Mouse (Mus musculus): ENCODE results near the gene Tctex1d2.

Tctex1d2 gene

DNA sequence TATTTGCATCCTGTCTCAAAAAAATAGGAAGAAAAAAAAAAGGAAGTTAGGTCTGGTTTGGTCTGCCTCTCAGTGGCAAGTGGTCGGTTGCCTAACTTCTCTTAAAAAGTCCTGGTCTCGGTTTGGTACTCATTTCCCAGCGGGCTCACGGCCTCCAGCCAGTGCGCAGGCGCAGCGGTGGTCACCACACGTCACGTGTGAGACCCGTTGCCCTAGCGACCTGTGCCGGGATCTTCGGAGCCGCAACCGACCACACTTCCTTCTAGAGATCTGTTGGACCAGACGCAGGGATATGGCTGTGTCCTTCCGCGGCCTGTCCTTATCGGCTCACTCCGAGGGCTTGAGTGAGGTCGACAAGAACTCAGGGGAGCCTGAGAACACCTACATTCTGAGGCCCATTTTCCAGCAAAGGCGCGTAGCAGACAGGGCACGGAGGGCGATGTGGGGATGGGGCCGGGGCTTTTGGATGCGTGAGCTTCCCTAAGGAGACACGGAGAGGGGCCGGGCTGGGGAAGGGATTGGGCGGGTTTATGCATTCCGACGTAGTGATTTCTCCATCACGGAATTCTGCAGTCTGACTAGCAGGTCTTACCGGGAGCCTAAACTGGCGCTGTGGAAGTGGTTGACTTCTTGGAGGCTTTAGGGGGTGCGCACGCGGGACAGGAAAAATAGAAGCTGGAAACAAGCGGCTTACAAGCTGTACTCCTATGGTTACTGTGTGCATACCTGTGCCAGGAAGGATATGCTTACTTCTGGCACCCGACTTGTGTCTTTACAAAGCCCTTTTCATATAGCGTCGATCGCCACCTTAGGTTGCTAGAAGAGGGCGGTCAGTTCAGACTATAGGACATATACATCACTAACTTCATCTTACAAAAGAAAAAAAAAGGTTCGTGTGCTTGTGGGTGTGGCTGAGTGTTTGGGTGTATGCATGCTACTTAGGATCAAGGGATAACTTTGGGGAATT, at the start of gene Tctex1d2:
Gene Tctex1d2, plus strand, starts transcription at position 186 of the 967 bp plus-strand sequence.
- in situ Hi-C loops (cut with MboI, MseI): no loop called here

DNA sequence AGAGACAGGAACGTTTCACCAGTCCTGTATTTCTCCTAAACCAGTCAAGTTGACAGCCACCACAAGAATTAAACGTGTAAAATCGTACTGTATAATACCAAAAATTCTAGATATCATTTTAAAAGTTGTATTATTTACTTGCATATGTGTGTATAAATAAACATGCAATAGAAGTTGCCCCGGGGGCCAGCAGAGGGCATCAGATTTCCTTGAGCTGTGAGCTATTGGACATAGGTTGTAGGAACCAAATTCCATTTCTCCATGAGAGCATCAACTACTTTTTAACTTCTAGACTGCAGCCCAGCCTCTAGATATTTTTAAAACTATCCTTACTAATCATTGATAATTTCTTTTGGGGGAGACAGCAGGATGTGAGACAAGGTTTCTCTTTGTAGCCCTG, 48.2 kb upstream of the Tctex1d2 start:
- in situ Hi-C loops (cut with MboI, MseI): no loop called here

DNA sequence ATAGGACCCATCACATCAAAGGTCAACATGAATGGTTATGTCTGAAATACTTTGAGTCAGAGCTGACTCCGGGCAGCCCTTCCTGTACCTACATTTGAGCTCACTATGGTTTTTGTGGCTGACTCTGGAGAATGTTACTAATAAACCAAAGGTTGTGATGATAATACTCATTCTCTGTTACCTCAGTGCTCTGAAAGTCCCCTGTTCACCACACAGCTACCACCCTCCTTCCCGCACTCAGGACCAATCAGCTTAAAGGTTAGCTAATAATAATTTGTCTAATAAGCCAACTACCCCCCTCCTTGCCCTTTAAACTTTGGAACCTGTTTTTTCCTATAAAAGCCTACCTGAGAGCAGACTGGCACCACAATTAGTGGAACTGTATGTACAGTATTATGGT, 39.9 kb upstream of the Tctex1d2 start:
- in situ Hi-C loops (cut with MboI, MseI): no loop called here

DNA sequence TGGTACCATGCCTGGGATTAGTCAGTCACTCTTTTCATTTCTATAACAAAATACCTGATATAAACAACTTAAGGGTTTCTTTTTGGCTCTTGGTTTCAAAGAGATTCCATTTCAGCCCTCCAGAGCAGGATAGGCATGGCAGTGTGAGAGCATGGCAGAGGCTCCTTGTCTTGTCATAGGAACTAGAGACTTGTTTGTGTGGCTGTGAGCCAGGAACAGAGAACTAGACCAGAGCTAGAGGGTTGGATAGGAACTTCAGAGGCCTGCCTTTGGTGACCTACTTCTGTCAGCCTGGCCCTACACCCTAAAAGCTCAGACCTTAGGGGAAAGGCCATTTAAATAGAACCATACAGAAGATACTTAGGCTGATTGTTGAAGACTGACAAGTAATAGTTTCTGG, 36.6 kb upstream of the Tctex1d2 start:
- in situ Hi-C loops (cut with MboI, MseI): no loop called here

DNA sequence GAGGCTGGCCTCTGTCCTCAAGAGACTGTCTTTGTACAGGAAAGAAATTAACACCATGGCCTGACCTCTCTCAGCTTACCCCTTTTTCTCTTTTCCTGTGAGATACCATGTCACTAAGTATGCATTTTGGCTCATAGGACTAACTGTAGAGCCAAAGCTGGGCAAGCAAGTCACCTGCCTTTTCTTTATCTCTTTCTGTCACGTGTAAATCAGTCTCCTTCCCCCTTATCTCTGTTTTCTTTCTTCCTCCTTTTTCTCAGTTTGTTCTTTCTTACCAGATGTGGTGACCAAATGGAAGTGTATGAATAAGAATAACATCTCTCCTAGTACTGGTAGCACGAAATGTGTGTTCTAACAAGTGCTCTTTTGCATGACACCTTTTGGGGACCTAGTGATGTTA, 34.6 kb upstream of the Tctex1d2 start:
- in situ Hi-C loops (cut with MboI, MseI): no loop called here

DNA sequence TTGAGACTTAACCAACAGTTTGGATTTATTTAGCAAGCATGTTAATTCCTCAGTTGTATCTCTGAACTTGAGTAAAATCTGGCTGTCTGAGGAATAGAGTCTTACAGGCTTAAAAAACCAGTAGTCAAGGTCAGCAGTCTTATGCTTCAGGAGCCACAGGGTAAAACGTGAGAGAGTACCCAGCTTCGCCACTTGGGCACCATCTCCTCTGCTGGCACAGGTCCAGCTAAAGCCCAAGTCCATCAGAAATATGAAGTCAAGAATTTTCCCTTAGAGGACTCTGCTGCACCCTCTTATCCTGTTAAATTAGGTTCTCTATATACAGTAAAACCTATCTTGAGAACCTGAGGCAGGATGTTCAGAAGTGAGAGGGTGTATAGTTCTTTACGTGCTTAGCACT, 32.7 kb upstream of the Tctex1d2 start:
- in situ Hi-C loops (cut with MboI, MseI): no loop called here

DNA sequence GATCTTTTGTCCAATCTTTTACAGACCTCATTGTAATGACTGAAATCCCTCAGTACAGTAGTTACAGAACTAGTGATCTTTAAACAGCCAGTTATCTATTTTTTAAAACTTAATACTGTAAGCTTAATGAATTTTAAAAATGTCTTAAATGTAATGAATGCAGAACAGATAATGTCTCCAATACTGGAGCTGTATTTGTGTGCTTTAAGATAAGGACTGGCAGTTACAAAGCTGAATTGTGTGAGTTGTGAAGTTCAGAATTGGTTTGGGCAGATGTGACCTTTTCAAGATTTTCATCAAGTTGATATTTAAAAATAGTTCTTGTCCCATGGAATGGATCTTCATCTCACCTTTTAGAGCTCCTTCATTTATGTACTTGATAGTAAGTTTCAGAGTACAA, 30.5 kb upstream of the Tctex1d2 start:
- in situ Hi-C loops (cut with MboI, MseI): no loop called here

DNA sequence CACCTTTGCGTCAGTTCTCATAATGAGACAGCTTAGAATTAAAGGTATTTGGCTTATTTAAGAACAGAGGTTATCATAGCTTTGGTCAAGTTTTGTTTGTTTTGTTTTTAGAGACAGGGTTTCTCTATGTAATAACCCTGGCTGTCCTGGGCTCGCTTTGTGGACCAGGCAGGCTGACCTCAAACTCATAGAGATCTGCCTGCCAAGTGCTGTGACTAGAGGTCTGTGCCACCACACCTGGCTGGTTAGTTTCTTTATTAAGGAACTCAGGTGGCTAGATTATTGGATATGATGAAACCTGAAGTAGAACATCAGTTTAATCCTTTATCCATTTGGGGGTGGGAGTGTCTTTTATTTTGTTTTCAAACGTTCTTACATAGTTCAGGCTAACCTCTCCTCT, 29.7 kb upstream of the Tctex1d2 start:
- in situ Hi-C loops (cut with MboI, MseI): no loop called here

DNA sequence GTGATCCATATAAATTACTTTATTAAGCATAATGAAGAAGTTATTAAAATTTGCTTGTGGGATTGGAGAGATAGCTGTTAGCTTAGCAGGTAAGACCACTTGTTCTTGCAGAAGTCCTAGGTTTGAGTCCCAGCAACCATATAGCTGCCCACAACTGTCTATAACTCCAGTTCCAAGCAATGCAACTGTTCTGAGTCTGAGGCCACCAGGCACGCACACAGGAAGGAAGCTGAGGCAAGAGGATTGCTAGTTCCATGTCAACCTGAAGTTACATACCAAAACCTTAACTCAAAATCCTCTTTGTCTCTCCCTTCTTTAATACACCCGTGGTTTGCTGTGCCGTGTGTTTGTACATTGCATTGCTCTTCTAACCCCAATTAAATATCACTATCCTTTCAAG, 28.6 kb upstream of the Tctex1d2 start:
- in situ Hi-C loops (cut with MboI, MseI): no loop called here

DNA sequence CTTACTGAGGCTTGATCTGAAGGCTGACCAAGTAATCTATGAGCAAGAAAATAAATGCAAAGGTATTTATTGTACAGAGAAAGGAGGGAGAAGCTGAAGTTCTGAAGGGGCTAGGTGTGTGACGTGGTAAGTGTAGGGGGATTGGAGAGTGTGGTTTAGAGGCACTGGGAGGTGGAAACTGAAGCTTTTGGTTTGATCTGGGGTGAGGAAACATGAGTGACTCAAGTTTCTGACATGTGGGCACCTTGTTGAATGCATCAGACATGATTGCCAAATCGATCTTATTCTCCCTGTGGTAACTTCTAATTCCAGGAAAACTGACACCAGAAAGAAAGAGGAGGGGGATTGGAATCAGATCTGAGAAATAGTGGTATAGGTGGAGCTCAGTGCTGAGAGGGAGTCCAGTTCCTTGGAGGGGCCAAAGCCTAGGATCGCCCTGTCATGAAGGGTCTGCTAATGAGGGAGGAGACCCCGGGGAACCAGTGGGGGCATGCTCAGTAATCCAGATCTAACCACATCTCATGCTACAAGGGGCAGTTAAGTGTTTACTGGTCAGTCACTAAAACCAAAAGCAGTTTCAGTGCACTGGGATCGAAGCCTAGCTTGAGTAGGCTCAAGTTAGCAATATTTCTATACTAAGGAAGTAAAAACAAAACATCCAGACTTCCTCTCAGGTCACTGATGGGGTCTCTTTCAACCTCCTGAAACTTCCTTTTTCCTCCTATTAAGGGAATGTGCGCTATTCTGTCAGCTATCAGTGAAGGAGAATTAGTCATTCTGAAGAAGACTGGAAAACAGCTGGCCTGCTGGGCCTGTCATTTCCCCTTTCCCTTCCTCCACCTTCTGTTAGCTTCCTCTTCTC, 23.6 kb upstream of the Tctex1d2 start:
- in situ Hi-C loops (cut with MboI, MseI): no loop called here

DNA sequence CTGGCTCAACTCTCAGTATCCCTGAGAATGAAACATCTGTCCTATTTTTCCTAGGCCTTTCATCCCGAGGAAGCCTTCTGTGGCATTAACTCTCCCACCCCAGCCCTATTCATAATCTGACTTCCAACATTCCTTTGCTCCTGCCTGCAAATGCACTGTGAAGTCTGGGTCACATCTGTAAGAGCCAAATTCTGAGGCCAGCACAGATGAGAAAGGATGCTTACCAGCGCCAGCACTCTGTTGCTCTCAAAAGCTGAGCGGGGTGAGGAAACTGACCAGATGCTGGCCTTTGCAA, 23.0 kb upstream of the Tctex1d2 start:
- in situ Hi-C loops (cut with MboI, MseI): no loop called here

DNA sequence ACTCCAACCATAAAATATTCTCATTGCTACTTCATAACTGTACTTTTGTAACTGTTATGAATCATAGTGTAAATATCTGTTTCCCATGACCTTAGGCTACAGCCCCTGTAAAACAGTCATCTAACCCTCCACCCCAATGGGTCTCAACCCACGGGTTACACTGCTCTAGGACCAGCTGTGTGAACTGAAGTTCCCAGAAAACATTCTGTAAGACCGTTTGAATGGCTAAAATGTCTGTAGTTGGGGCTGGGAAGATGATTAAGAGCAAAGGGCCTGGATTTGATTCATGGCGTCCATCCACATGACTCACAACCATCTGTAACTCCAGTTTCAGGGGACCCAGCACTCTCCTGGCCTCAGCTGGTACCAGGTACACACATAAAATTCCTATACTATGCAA, 21.3 kb upstream of the Tctex1d2 start:
- in situ Hi-C loops (cut with MboI, MseI): no loop called here

DNA sequence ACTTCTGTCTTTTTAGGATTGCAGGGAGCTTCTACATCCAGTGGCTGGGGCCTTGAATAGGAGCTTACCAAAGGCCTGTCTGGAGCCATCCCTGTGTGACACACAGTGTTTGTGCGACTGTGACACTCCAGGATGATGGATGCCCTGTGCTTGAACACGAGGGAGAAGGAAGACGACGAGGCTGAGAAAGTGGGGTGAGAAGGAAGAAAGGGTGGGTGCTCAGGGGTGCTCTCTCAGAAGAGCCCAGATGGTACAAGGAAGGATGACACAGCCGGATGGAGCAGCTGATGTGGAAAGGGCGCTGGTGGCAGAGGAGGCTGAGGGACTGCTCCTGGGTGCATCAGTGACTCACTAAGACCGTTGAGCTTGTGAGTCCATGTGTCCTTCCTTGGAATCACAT, 19.2 kb upstream of the Tctex1d2 start, which contains the start of gene Tm4sf19:
Gene Tm4sf19, plus strand, starts transcription at position 240 of the 400 bp plus-strand sequence.
- in situ Hi-C loops (cut with MboI, MseI): no loop called here

DNA sequence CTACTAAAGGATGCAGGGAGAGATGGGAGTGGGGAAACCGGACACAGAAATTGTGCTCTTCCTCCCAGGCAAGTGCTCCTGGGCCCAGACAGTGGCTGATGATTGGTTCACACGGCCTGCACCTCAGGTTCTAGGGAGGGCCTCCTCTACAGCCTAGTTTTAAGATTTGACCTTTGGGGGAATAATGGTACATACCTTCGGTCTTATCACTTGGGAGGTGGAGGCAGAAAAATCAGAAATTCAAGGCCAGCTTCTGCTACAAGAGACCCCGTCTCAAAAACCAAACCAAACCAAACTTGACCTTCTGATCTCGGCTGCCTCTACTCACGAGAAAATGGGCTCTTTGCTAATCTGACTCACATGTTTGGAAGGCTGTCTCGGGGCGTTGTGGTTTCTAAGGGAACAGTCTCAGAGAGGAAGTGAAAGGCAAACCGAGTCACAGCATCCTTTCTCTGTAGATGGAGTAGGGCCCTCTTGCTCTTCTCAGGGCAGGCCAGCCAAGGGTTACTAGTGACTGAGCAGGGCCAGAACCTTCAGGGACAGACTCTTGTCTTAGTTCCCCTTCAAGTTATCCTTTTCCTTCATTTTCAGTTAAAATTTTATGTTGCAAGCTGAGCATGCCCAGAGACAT, 18.1 kb upstream of the Tctex1d2 start:
- in situ Hi-C loops (cut with MboI, MseI): no loop called here

DNA sequence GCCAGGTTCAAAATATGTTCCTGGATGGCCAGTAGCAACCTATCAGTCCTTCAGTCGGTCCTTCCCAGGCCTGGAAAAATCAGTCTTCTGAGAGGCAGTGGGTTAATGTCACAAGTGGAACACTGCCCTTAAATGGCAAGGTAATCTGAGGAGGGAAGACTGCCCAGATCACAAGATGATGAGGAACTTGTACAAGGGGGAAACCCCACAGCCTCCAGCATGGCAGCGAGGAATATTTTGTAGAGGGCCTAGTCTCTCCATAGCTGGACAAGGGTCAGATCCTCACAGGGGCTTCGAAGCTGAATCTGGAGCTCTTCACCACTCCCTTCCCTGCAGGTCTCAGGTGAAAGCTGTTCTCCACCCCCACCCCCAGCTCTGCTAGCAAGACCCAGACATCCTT, 16.7 kb upstream of the Tctex1d2 start:
- in situ Hi-C loops (cut with MboI, MseI): no loop called here

DNA sequence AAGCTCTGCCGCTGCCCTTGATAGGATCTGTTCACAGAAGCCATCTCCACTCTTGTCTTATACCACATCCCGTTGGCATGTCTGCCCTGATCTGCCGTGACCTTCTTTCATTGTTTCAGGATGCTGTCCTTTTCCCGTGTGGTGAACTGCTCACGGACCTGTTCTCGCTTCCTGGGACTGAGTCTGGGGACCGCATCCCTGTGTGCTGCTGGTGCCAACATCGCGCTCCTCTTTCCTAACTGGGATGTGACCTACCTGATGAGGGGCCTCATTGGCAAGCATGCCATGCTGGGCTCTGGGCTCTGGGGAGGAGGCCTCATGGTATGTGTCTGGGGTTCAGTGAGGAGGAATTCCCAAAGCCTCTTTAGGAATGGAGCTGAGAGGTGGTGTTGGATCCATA, 13.8 kb upstream of the Tctex1d2 start:
- in situ Hi-C loops (cut with MboI, MseI): no loop called here

DNA sequence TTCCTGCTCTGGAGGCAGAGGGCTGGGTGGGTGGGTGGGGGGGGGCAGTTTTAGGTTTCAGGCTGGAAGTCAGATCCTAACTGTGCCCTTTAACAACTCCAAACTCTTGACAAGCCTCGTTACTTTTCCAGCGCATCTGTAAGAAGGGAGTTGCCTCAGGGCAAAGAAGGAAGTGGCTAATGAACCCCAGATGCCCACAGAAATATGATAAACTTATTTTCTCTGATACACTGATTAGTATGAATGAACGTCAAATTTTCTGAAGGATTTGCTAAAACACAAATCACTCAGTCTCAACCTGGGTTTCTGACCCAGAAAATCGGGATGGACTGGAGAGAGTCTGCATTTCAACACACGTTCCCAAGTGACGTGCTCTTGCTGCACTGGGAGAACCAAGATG, 12.8 kb upstream of the Tctex1d2 start:
- in situ Hi-C loops (cut with MboI, MseI): no loop called here

DNA sequence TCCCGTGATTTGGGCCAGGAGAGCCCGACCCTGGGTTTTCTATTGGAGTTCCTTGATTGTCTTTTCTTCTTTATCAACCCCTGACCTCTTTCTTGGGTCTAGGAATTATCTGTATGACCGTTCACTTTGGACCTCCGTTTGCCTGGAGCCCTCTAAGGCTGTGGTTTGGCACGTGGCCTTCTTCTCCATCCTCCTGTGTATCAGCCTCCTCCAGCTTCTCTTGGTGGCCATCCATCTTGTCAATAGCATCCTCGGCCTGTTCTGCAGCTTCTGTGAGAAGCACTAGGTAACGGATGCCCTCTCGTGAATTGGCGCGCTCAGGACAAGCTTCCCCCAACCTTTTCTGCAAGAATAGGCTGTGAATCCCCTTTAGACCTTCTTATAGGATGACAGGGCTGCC, 11.8 kb upstream of the Tctex1d2 start:
- in situ Hi-C loops (cut with MboI, MseI): no loop called here

DNA sequence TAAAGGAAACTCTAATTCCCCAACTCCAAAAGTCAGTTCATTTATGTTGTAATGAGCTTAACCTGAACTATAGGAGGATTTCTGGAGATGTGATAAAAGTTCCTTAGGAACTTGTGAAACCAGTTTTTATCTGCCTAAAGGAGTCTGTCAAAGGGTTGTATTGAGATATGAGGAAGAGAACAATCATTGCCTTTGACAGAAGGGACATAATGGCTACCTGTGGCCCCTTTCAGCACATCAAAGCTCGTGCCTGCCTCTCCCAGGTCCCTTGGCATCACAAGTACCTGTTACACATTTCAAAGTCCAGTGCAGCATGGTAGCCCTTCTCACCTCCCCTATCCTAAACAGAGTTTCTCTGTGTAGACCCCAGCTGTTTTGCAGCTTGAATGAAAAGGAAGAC, 2.0 kb upstream of the Tctex1d2 start:
- in situ Hi-C loops (cut with MboI, MseI): no loop called here

DNA sequence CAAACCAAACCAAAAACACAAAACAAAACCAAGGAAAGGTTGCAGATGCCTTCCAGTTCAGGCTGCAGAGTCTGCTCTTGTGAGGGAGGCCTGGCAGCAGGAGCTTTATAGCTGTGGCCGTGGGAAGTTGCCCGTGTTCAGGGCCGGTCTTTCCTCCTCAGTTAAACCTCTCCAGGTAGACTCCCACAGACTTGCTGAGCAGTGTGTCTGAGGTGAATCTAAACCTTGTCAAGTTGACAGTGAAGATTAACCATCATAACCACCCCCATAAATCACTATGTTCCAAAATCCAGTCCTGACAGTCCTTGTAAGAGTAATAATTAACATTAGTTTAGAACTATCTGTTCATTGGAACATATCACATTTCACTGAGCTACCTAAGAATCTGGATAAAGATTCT, 8.0 kb downstream of the Tctex1d2 start:
- in situ Hi-C loops (cut with MboI, MseI): no loop called here

DNA sequence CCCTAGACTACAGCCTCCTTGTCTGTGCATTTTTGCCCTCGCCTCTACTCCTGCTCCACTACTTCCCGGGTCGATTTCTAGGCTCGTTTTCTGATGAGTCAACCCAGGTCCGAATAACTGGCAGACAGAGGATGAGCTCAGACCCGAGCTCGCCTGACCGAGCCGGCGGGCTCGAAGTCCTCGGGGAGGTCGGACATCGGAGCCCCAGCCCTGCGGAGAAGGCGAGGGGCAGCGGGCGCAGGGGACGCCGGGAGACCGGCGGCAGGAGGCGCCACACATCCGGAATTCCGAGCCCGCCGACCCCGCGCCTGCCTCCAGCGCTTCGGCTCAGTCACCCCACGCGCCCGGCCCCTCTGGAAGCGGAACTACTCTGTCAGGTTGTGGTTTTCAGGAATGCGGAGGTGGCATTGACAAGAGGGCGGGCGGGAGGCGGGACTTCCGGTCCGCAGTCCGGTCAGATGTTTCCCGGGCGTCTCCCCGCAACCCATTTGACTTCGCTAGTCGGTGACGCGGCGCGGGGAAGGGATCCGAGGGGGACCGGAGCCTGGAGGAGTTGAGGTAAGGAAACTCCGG, 11.1 kb downstream of the Tctex1d2 start, which contains the start of gene Pcyt1a:
Gene Pcyt1a, plus strand, starts transcription at position 448 of the 573 bp plus-strand sequence.
- in situ Hi-C loops (cut with MboI, MseI): loop anchor here (5.0 kb wide), 1 partner anchor 82 kb away; no protein-coding TSS in a partner anchor

Data from regulatory T cell (primary cell).